Mouse (Mus musculus): Measurements from ENCODE around the gene Riok2. TPM values are rescaled to one million over a fixed set of nuclear protein-coding genes. Genes with fewer than 3 reads are reported as not detected.

Gene Riok2
- total RNA-seq, 2 experiments from 2014 or later, result 17.7 to 21.8 TPM

GRCm38 (mm10) chr17:17392863-17393262, 18.8 kb downstream of the Riok2 start:
- TF ChIP-seq CTCF (IDR thresholded peaks at IDR 0.05), result peak; percentile 72
- DNase-seq (ENCODE audit: extremely low spot score in 1 of 2, low spot score in 2 of 2), result no peak
- Histone ChIP-seq H3K4me3 (no peak overlapping the region), H3K27ac (no peak overlapping the region)
- intact Hi-C loops (cut with DNase I), result loop anchor here (2.0 to 10.0 kb wide), 4 partner anchors 172 to 434 kb away; partner anchors contain the start of genes Lnpep and Spaca6

- Histone ChIP-seq H3K27ac (no peak overlapping the region), H3K4me3 (no peak overlapping the region)
- no peak for DNase-seq (ENCODE audit: extremely low spot score in 1 of 2, low spot score in 2 of 2)
- TF ChIP-seq CTCF (IDR thresholded peaks at IDR 0.05), result no peak
- intact Hi-C loops (cut with DNase I), result loop anchor here (2.0 to 10.0 kb wide), 4 partner anchors 172 to 434 kb away; partner anchors contain the start of genes Lnpep and Spaca6
Observed at GRCm38 (mm10) chr17:17393300-17393699, 19.2 kb downstream of the Riok2 start.

- Histone ChIP-seq H3K4me3 (no peak overlapping the region), H3K27ac (no peak overlapping the region)
- peak; percentile 90 for TF ChIP-seq CTCF (IDR thresholded peaks at IDR 0.05)
- DNase-seq (ENCODE audit: extremely low spot score in 1 of 2, low spot score in 2 of 2), result peak; percentile 81 to 89
- intact Hi-C loops (cut with DNase I), result loop anchor here (1.0 to 10.0 kb wide), 4 partner anchors 170 to 433 kb away; partner anchors contain the start of genes Lnpep and Spaca6
Observed at GRCm38 (mm10) chr17:17394336-17394735, 20.2 kb downstream of the Riok2 start.

GRCm38 (mm10) chr17:17396869-17397268, 22.8 kb downstream of the Riok2 start:
- no peak for DNase-seq (ENCODE audit: extremely low spot score in 1 of 2, low spot score in 2 of 2)
- H3K27ac ChIP-seq, result no peak overlapping the region
- H3K4me3 ChIP-seq, result no peak overlapping the region
- TF ChIP-seq CTCF (IDR thresholded peaks at IDR 0.05), result no peak
- intact Hi-C loops (cut with DNase I), result loop anchor here (10.0 kb wide), 1 partner anchor 168 kb away; no protein-coding TSS in a partner anchor

GRCm38 (mm10) chr17:17398664-17399063, 24.6 kb downstream of the Riok2 start:
- TF ChIP-seq CTCF (IDR thresholded peaks at IDR 0.05), result no peak
- Histone ChIP-seq H3K4me3 (no peak overlapping the region), H3K27ac (no peak overlapping the region)
- intact Hi-C loops (cut with DNase I), result loop anchor here (10.0 kb wide), 1 partner anchor 166 kb away; no protein-coding TSS in a partner anchor
- no peak for DNase-seq (ENCODE audit: extremely low spot score in 1 of 2, low spot score in 2 of 2)

GRCm38 (mm10) chr17:17402222-17403004, 28.3 kb downstream of the Riok2 start, which contains the start of gene Lix1:
Gene Lix1, plus strand, starts transcription at chr17:17402672.
- DNase-seq (ENCODE audit: extremely low spot score in 1 of 2, low spot score in 2 of 2), result peak; percentile 63 to 72
- TF ChIP-seq CTCF (IDR thresholded peaks at IDR 0.05), result peak; percentile 73
- intact Hi-C loops (cut with DNase I), result loop anchor here (2.0 to 5.0 kb wide), 2 partner anchors 20 to 95 kb away; no protein-coding TSS in a partner anchor
- Histone ChIP-seq H3K4me3 (peak within 1 kb of the TSS; percentile 40), H3K27ac (peak within 1 kb of the TSS; percentile 88)

- intact Hi-C loops (cut with DNase I), result loop anchor here (2.0 to 5.0 kb wide), 2 partner anchors 20 to 94 kb away; no protein-coding TSS in a partner anchor
- Histone ChIP-seq H3K4me3 (peak overlapping the region; percentile 40), H3K27ac (peak overlapping the region; percentile 88)
- TF ChIP-seq CTCF (IDR thresholded peaks at IDR 0.05), result no peak
- no peak for DNase-seq (ENCODE audit: extremely low spot score in 1 of 2, low spot score in 2 of 2)
Observed at GRCm38 (mm10) chr17:17403038-17403437, 28.9 kb downstream of the Riok2 start.

GRCm38 (mm10) chr17:17403578-17404112, 29.5 kb downstream of the Riok2 start:
- Histone ChIP-seq H3K4me3 (peak overlapping the region; percentile 40), H3K27ac (peak overlapping the region; percentile 6; the same call in 1 of the 2 replicates)
- DNase-seq (ENCODE audit: extremely low spot score in 1 of 2, low spot score in 2 of 2), result no peak
- intact Hi-C loops (cut with DNase I), result loop anchor here (2.0 to 5.0 kb wide), 2 partner anchors 19 to 94 kb away; no protein-coding TSS in a partner anchor
- no peak for TF ChIP-seq CTCF (IDR thresholded peaks at IDR 0.05)

GRCm38 (mm10) chr17:17404811-17405544, 30.9 kb downstream of the Riok2 start:
- H3K27ac ChIP-seq, result peak overlapping the region; percentile 34
- no peak for TF ChIP-seq CTCF (IDR thresholded peaks at IDR 0.05)
- intact Hi-C loops (cut with DNase I), result loop anchor here (1.0 to 5.0 kb wide), 2 partner anchors 44 to 92 kb away; no protein-coding TSS in a partner anchor
- peak in 1 of 2 experiments; percentile 33 for DNase-seq (ENCODE audit: extremely low spot score in 1 of 2, low spot score in 2 of 2)
- H3K4me3 ChIP-seq, result peak overlapping the region; percentile 40

- Histone ChIP-seq H3K27ac (no peak overlapping the region; the same call in 1 of the 2 replicates), H3K4me3 (no peak overlapping the region)
- no peak for DNase-seq (ENCODE audit: extremely low spot score in 1 of 2, low spot score in 2 of 2)
- no peak for TF ChIP-seq CTCF (IDR thresholded peaks at IDR 0.05)
- intact Hi-C loops (cut with DNase I), result loop anchor here (1.0 kb wide), 1 partner anchor 44 kb away; no protein-coding TSS in a partner anchor
Observed at GRCm38 (mm10) chr17:17405606-17406005, 31.5 kb downstream of the Riok2 start.

- Histone ChIP-seq H3K4me3 (no peak overlapping the region), H3K27ac (no peak overlapping the region)
- no peak for TF ChIP-seq CTCF (IDR thresholded peaks at IDR 0.05)
- intact Hi-C loops (cut with DNase I), result no loop called here
- DNase-seq (ENCODE audit: extremely low spot score in 1 of 2, low spot score in 2 of 2), result no peak
Observed at GRCm38 (mm10) chr17:17408137-17408536, 34.0 kb downstream of the Riok2 start.
